Mouse (Mus musculus) yolk sac, embryonic 10.5 days (tissue): ENCODE data around the gene Fev.

Source experiments
- DNase-seq: peaks from one replicate; pipeline ENCODE4 v3.0.0-alpha.2; 2017; ENCODE audit warnings: low spot score

Fev gene

GRCm38 (mm10) chr1:74880785-74881360 lies 4.3 kb downstream of the Fev start:
- peak; percentile 41 for DNase-seq

- no peak for DNase-seq
Observed at GRCm38 (mm10) chr1:74877199-74877598, 8.0 kb downstream of the Fev start.

GRCm38 (mm10) chr1:74872218-74872617 lies 13.0 kb downstream of the Fev start:
- no peak for DNase-seq

GRCm38 (mm10) chr1:74861783-74862182 lies 23.4 kb downstream of the Fev start:
- DNase-seq = no peak

- DNase-seq = no peak
Observed at GRCm38 (mm10) chr1:74859223-74859984, 25.8 kb downstream of the Fev start.

GRCm38 (mm10) chr1:74858805-74859204 lies 26.4 kb downstream of the Fev start:
- DNase-seq = no peak

- DNase-seq = peak; percentile 61
Observed at GRCm38 (mm10) chr1:74858171-74858719, 27.0 kb downstream of the Fev start.

DNA sequence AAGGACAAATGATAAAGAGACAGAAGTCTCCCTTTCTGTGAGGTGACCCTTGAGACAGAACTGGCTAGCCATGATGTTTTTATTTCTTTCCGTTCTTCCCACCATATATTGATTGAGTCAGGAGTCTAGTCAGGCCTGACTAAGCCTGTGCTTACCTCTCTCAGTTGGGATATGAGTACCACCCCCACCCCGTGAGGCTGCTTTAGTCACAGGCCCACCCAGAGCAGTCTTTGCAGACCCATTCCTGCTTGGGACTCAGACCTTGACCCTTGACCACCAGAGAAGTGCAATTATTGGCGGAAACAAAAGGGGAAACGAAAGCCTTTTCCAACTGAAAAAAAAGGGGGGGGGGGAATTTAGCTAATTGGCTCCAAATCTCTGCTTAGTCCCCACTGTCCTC lies 27.5 kb downstream of the Fev start:
- no peak for DNase-seq

DNA sequence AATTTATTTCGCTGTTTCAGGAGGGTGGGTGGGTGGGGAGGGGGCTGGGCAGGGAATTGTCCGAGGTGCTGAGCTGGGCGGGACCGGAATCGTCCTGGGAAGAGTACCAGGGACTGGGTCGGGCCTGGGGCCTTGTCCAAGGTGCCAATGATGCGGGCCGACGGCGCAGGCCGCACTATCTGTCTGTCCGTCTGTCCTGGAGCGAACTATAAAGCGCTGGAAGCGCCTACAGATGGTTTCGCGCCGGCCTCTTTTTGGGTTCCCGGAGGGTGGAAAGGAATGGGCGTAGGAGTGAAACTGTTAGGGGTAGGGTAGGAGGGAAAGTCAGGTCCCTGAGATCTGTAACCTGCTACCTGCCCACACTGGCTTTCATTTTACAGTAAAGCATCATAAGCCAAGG lies 28.0 kb downstream of the Fev start:
- DNase-seq = no peak

GRCm38 (mm10) chr1:74856791-74857190 lies 28.4 kb downstream of the Fev start:
- DNase-seq = no peak

DNA sequence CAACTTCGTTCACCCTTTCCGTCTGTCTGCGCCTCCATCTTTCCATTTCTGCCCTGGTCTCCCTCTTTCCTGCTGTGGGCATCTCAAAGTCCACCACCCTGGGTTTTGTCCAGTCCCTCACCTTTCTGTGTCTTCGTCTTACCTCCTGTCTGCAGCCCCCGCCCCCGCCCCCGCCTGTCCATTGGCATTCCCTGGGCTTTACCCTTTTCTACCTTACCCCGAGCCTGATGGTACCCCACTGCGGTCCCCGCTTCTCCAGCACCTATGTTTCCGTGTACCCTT lies 28.8 kb downstream of the Fev start:
- no peak for DNase-seq

DNA sequence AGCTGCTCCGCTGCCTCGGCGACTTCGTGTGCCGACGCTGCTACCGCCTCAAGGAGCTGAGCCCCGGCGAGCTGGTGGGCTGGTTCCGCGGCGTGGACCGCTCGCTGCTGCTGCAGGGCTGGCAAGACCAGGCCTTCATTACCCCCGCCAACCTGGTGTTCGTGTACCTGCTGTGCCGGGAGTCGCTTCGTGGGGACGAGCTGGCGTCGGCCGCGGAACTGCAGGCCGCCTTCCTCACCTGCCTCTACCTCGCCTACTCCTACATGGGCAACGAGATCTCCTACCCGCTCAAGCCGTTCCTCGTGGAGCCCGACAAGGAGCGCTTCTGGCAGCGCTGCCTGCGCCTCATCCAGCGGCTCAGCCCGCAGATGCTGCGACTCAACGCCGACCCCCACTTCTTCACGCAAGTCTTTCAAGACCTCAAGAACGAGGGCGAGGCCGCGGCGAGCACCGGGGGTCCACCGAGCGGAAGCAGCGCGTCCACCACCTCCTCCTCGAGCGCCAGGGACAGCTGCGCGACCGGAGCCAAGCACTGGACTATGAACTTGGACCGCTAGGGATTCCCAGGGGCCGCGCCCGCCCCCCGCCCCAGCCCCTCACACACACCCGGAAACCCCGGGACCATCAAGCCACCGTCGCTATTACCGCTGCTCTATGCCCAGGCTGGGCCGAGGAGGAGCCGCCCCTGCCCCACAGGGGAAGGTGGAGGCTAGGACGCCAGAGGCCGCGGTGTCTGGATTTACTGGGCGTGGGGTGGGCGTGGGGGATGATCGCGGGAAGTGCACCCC lies 29.4 kb downstream of the Fev start:
- no peak for DNase-seq

DNA sequence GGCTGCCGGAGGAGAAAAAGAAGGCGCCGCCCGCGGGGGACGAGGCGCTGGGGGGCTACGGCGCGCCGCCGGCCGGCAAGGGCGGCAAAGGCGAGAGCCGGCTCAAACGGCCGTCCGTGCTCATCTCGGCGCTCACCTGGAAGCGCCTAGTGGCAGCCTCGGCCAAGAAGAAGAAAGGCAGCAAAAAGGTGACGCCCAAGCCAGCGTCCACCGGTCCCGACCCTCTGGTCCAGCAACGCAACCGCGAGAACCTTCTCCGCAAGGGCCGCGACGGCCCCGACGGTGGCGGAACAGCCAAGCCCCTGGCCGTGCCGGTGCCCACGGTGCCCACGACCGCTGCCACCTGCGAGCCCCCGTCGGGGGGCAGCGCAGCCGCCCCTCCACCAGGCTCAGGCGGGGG lies 30.1 kb downstream of the Fev start:
- DNase-seq = no peak

DNA sequence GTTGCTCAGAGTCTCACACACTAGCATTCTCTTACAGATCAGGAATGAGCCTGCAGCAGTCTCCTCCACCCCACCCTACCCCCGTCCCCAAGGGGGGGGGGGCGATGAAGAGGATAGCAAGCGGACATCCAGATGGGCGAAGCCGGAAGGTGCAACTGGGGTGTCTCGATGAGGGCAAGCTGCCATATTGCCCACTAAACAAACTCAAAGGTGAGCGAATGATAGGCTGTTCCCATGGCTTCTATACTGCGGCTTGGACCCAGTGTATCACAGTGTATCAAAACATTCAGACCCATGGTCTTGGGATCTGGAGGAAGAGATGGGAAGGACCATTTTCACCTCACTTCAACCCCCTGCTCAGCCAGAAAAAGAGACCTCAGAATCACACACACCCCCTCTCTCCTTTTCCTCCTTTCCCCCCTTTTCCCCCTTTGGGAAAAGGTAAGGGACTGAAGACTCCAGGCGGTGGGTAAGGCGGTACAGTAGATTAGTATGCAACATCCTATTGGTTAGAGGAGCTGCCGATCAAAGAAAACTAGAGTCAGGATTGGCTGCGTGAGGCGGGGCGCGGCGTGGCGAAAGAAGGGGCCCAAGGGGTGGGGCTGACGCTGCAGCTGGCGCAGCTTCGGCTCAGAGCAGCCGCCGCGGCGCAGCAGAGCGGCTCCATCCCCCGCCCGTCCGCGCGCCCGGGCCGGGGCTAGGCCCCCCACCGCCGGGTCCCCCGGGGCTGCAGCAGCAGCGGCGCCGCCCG lies 30.7 kb downstream of the Fev start, which contains the start of gene Cdk5r2:
Cdk5r2 (plus strand) TSS at position 629 of the 751 bp plus-strand sequence.
- DNase-seq = peak; percentile 84

GRCm38 (mm10) chr1:74851001-74851775 lies 34.0 kb downstream of the Fev start:
- DNase-seq = no peak

- DNase-seq = no peak
Observed at GRCm38 (mm10) chr1:74850251-74850650, 35.0 kb downstream of the Fev start.

DNA sequence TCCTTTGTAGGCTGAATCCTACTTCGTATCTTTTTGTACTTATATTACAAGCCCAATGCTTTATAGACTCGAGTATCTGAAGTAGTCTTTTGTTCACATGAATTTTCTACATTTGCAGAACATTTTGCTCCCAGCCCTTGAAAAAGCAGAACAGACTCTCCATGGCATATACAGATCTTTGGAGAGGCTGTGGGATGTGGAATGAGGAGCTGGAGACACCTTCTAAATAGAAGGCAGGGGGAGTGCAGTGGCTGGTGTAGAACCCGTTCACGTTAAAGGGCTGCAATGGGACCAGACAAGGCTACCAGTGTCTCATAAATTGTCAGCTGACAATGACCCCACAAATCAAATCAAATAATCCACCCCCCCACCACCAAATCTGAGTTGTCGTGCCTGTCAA lies 36.3 kb downstream of the Fev start:
- DNase-seq = no peak

DNA sequence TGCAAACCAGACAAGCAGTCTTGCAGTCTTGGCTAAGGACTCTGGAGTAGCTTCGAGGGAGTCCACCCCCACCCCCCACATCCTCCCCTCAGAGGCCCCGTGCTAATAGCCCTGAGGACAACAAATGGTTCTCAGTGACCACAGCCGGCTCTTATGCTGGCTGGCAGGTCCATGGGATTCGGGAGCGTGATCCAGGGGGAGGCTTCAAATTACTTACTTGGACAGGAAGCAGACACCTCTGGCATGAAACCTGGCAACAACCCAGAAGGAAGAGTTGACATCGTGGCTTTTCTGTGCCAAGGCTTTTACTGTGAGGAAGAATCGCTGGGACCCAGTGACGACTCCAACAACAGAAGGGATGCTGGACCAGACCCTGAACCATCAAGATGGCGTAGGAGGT lies 38.9 kb downstream of the Fev start:
- no peak for DNase-seq

DNA sequence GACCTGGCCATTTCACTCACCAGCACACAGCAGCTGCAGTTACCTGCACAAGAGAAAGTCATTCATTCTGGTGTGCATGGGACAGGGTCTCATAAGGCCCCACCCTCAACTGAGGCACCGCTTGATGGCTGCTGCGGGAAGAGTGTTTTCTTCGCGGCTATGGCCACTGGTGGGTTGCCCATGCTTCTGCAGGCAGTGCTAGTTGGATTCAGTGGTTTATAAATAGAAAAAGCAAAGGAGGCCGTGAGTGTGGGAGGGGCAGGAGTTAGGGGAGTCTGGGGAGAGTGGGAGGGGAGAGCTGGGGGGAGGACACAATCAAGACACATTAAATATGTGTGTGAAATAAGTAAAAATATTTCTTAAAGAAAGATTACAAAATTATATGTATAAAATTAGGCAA lies 42.1 kb downstream of the Fev start:
- no peak for DNase-seq

GRCm38 (mm10) chr1:74833255-74833654 lies 52.0 kb downstream of the Fev start:
- DNase-seq = no peak
